Mouse (Mus musculus): ENCODE data around the gene Pla2g6.

The Pla2g6 gene

GRCm38 (mm10) chr15:79350866-79351265, 22.7 kb upstream of the Pla2g6 start:
- no peak for DNase-seq (ENCODE audit: low spot score in 2 of 2)

- no peak for DNase-seq (ENCODE audit: low spot score in 2 of 2)
These were observed 20.5 kb upstream of the Pla2g6 start for GRCm38 (mm10) chr15:79348651-79349050.

- peak; percentile 72 to 74 for DNase-seq (ENCODE audit: low spot score in 2 of 2)
These were observed 19.8 kb upstream of the Pla2g6 start for GRCm38 (mm10) chr15:79347845-79348506.

- peak; percentile 91 to 96 for DNase-seq (ENCODE audit: low spot score in 2 of 2)
These were observed 19.1 kb upstream of the Pla2g6 start for GRCm38 (mm10) chr15:79347165-79347844.

- no peak for DNase-seq (ENCODE audit: low spot score in 2 of 2)
These were observed 18.0 kb upstream of the Pla2g6 start, which contains the start of gene Maff for GRCm38 (mm10) chr15:79346051-79346793. Gene Maff (plus strand): TSS chr15:79346621.

GRCm38 (mm10) chr15:79344627-79345026, 16.4 kb upstream of the Pla2g6 start:
- no peak for DNase-seq (ENCODE audit: low spot score in 2 of 2)

- no peak for DNase-seq (ENCODE audit: low spot score in 2 of 2)
These were observed 14.6 kb upstream of the Pla2g6 start for GRCm38 (mm10) chr15:79342641-79343337.

GRCm38 (mm10) chr15:79338978-79339377, 10.8 kb upstream of the Pla2g6 start:
- DNase-seq (ENCODE audit: low spot score in 2 of 2): no peak

- DNase-seq (ENCODE audit: low spot score in 2 of 2): no peak
These were observed 7.0 kb upstream of the Pla2g6 start for GRCm38 (mm10) chr15:79335061-79335655.

GRCm38 (mm10) chr15:79333409-79333808, 5.2 kb upstream of the Pla2g6 start:
- DNase-seq (ENCODE audit: low spot score in 2 of 2): no peak

- no peak for DNase-seq (ENCODE audit: low spot score in 2 of 2)
These were observed 2.3 kb upstream of the Pla2g6 start for GRCm38 (mm10) chr15:79330521-79330920.

GRCm38 (mm10) chr15:79329979-79330363, 1.8 kb upstream of the Pla2g6 start:
- no peak for DNase-seq (ENCODE audit: low spot score in 2 of 2)

- DNase-seq (ENCODE audit: low spot score in 2 of 2): no peak
These were observed 1.3 kb upstream of the Pla2g6 start for GRCm38 (mm10) chr15:79329346-79329978.

GRCm38 (mm10) chr15:79328939-79329275, 717 bp upstream of the Pla2g6 start:
- no peak for DNase-seq (ENCODE audit: low spot score in 2 of 2)

GRCm38 (mm10) chr15:79326971-79327961, 924 bp downstream of the Pla2g6 start:
- DNase-seq (ENCODE audit: low spot score in 2 of 2): peak; percentile 36

GRCm38 (mm10) chr15:79326264-79326663, 1.9 kb downstream of the Pla2g6 start:
- DNase-seq (ENCODE audit: low spot score in 2 of 2): no peak

- DNase-seq (ENCODE audit: low spot score in 2 of 2): no peak
These were observed 2.4 kb downstream of the Pla2g6 start for GRCm38 (mm10) chr15:79325742-79326141.

- no peak for DNase-seq (ENCODE audit: low spot score in 2 of 2)
These were observed 3.8 kb downstream of the Pla2g6 start for GRCm38 (mm10) chr15:79324373-79324772.

GRCm38 (mm10) chr15:79323791-79324155, 4.4 kb downstream of the Pla2g6 start:
- no peak for DNase-seq (ENCODE audit: low spot score in 2 of 2)

Data from thymus, postnatal 10 days (tissue).